Mouse (Mus musculus): ENCODE measurements around the gene Lmod3. TPM values are rescaled to one million over a fixed set of nuclear protein-coding genes. Genes with fewer than 3 reads are reported as not detected.

The Lmod3 gene
- total RNA-seq, 1 experiment from 2014 or later, result not detected

GRCm38 (mm10) chr6:97234911-97235668 is 17.5 kb downstream of the Lmod3 start:
- peak; percentile 65 for ATAC-seq (replicated peaks; ENCODE audit: low read depth, poor library complexity, severe bottlenecking)

DNA sequence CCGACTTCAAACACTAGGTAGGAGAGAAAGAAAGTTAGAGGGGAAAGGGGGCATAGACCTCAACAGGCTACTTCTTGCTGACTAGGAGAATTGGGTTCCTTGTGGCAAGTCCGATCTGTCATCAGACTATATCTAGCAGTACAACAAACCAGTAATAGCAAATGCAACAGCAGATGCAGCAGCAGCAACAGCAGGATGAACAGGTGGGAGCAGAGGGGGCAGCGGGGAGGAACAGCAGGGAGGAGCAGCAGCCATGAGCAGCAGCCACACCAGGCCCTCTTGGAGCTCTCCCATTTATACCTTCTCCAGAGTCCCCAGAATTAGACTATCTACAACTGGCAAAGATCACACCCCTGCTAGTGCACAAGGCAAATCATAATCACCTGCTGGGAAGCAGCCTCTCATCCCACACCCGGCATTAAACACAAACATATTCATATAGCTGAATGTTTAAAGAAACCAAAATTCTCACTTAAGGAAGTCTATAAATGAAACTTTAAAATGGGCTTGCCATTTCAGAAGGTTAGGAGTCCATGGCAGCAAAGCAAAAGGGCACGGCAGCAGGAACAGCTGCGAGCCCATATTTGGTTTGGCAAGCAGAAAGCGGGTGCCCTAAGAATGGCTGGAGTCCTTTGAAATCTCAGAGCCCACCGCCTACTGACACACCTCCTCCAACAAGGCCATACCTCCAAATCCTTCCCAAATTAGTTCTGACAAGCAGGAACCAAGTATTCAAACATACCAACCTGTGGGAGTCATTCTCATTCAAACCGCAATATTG is 25.3 kb downstream of the Lmod3 start:
- no peak for ATAC-seq (replicated peaks; ENCODE audit: low read depth, poor library complexity, severe bottlenecking)

DNA sequence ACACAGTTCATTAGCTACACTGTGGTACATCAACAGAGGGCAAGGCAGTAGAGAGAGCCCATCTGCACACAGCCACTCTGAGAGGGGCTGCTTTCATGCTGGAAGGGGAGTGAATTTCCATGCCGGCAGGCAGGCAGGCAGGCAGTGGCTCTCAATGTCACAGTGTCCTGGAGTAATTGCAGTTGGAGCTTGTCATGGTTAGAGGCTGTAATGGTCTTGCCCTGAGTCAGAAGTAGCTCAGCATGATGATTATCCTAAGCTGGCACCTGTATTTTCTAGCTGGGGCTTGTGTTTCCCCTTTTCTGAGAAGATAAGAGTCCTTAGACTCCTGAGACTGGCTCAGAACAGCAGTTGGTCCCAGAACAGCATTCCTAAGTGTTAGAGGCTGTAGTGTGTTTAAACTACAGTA is 26.5 kb downstream of the Lmod3 start:
- no peak for ATAC-seq (replicated peaks; ENCODE audit: low read depth, poor library complexity, severe bottlenecking)

GRCm38 (mm10) chr6:97224505-97224904 is 28.1 kb downstream of the Lmod3 start:
- ATAC-seq (replicated peaks; ENCODE audit: low read depth, poor library complexity, severe bottlenecking), result no peak

DNA sequence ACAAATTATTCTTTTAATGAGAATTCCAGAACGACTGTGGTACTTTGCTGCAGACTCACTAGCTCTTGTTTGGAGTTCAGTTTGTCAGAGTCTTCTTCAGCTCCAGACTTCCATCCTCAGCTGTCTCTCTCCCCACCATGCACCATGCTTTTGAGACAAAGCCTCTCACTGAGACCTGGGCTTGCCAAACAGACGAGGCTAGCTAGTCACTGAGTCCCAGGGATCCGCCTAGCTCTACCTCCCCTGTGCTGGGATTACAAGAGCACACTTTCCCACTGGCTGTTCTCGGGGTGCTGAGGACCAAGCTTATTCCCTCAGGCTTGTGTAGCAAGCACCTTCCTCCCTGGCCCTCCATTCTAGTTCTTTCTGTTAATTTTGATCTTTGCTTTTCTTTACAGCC is 29.0 kb downstream of the Lmod3 start:
- no peak for ATAC-seq (replicated peaks; ENCODE audit: low read depth, poor library complexity, severe bottlenecking)

DNA sequence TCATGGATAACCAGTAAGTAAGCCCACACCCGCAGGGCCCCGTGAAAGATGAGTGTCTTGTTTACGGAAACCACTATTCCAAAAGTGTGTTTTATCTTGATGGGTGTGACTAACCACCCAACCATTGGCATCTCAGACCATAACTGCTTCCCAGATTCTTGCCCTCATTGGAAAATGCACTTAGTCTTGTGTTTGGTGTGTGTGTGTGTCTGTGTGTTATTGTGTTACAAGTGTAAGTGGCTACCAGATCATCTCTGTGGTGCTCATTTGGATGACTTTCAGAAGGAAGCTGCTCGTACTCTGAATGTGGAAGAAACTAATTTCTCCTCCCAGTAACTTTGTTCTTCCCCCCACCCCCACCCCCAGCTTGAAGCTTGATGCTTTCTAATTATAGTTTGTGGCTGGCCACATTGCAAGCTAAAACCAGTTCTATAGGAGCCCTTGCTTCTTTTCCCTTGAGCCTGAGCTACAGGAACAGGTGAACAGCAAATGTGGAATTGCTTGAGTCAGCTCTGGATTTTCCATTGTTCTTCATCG is 29.6 kb downstream of the Lmod3 start:
- peak; percentile 43 for ATAC-seq (replicated peaks; ENCODE audit: low read depth, poor library complexity, severe bottlenecking)

GRCm38 (mm10) chr6:97222321-97222720 is 30.2 kb downstream of the Lmod3 start:
- peak; percentile 55 for ATAC-seq (replicated peaks; ENCODE audit: low read depth, poor library complexity, severe bottlenecking)

- ATAC-seq (replicated peaks; ENCODE audit: low read depth, poor library complexity, severe bottlenecking), result peak; percentile 30
These were observed 31.1 kb downstream of the Lmod3 start for GRCm38 (mm10) chr6:97221205-97222025.

DNA sequence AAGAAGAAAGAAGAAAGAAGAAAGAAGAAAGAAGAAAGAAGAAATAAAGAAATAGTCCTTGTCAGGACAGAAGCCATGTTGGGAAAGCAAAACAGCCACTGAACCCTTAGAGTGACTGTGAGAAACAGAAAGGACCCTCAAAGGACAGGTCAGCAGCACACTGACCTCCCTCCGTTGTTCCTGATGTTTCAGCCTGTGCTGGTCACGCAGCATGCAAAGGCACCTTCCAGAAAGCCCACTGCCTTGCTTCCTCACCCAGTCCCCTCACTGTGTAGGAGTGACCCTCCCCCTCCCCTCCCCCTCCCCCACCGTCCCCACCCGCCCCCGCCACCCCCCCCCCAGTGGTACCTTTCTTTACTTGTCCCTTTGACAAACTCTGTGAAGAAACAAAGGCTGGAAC is 31.9 kb downstream of the Lmod3 start:
- no peak for ATAC-seq (replicated peaks; ENCODE audit: low read depth, poor library complexity, severe bottlenecking)

DNA sequence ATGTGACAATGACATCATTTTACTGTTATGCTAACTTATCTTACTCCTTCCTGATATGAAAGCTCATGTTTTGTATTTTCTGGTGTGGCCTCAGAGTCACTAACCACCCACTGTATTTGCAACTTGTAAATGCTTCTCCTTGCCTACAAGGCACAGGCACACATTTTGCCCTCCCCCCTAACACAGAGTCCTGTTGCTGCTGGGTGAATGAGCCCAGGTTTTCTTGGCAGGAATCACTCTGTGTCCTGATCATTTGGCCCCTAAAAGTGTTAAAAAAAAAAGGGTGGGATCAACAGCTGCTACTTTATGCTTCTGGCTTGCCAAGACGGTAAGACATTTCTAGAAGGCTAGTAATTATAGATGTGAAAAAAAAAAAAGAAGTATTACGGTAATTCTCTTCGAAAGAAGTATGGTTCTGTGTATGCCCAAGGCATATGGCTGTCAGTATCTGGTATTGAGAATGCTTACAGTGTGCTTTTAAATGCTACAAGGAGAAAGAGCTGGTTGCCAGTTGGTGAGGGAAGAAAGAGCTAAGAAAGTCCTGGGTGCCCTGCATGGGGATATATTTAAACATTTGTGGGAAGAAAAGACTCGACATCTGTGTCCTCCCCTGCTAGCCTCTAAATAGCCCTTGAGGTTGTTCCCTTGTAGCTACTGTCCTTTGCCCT is 36.3 kb downstream of the Lmod3 start:
- ATAC-seq (replicated peaks; ENCODE audit: low read depth, poor library complexity, severe bottlenecking), result no peak

DNA sequence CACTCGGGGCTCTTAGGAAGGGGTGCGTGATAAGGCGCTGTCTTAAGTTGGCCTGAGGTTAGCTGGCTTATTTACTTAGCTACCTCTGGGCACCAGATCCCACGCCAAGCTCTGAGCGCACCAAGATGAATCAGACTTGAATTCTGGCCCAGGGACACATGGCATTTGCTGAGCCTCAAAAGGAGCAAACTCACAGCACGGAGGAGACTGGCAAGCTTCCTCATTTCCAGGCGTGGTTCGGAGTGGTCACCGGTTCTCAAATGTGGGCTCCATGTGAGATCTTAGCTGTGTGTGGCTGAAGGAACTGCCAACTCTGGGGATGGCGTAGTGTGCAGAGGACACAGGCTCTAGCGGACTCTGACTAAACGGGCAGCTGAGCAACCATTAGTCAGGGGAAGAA is 40.6 kb downstream of the Lmod3 start:
- ATAC-seq (replicated peaks; ENCODE audit: low read depth, poor library complexity, severe bottlenecking), result peak; percentile 69

DNA sequence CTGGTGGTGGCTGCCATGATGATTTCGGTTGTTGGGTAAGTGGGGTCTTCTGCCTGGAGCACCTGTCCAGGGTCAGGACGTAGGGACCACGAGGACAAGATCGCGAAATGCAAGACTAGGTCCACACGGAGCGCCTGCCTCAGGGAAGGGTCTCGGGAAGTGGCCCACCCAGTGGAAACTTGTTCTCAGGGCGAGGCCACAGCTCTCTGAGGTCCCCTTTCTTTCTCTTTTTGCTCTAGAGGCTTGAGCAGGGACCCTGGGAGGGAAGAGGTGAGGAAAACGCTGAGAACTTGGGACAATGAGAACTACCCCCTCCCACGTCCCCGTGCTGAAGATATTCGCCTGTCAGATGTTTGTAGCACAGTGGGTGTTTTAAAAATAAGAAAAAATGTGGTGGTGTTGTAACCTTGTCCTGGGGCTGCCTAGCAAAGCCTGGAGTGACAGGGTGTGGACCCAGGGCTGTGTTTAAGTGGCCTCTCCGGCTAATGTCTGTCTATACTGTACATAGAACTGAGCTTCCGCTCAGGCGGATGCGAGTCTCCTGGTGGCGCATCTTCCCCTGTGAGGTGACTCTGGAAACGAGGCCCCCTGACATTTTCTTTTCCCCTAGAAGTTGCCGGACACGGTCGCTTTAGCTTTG is 41.5 kb downstream of the Lmod3 start:
- peak; percentile 27 for ATAC-seq (replicated peaks; ENCODE audit: low read depth, poor library complexity, severe bottlenecking)

DNA sequence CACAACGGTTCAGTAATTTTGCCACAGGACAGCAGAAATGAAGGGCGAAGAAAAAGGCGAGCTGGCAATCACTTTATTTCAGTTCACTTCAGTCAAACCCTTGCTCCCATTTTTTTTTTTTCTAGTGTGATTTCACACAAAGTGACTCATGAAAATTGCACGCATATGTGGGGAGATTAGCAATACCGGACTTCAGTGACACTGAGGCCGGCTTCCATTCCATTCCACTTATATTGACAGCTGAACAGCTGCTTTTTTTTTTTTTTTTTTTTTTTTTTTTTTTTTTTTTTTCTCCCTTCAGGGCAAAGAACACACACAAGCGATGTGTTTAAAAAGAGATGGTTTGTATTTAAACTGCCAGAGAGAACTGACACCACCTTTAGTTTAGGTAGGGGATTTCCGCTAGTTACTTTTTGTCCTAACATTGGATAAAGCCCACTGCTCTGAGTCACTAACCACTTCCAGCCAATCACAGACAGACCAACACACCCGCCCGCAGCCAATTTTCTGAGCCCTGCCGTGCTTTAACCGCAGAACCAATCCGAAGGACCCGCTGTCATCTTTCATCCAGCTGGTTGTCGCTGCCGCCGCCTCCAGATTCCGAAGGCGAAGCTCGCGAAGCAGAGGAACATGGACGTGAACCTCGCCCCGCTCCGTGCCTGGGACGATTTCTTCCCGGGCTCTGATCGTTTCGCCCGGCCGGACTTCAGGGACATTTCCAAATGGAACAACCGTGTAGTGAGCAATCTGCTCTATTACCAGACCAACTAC is 42.2 kb downstream of the Lmod3 start, which contains the start of gene Arl6ip5:
Arl6ip5 (plus strand) TSS at position 499 of the 771 bp plus-strand sequence.
- ATAC-seq (replicated peaks; ENCODE audit: low read depth, poor library complexity, severe bottlenecking), result peak; percentile 74

GRCm38 (mm10) chr6:97209751-97210150 is 42.8 kb downstream of the Lmod3 start:
- no peak for ATAC-seq (replicated peaks; ENCODE audit: low read depth, poor library complexity, severe bottlenecking)

DNA sequence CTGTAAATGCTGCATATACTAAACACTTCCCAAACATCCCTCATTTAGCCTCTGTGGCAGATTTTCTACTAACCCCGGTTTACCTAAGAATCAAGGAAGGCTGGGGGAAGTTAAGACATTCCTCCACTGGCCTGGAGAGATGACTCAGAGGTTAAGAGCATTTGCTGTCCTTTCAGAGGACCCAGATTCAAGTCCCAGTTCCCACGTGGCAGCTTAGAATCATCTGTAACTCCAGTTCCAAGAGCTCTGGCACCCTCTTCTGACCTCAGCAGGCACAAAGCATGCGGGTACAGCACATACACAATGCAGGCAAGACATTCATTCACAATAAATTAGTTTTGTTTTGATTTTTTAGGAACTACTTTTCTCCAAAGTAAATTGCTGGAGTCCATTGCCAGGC is 43.4 kb downstream of the Lmod3 start:
- no peak for ATAC-seq (replicated peaks; ENCODE audit: low read depth, poor library complexity, severe bottlenecking)

GRCm38 (mm10) chr6:97208406-97208805 is 44.2 kb downstream of the Lmod3 start:
- ATAC-seq (replicated peaks; ENCODE audit: low read depth, poor library complexity, severe bottlenecking), result no peak

DNA sequence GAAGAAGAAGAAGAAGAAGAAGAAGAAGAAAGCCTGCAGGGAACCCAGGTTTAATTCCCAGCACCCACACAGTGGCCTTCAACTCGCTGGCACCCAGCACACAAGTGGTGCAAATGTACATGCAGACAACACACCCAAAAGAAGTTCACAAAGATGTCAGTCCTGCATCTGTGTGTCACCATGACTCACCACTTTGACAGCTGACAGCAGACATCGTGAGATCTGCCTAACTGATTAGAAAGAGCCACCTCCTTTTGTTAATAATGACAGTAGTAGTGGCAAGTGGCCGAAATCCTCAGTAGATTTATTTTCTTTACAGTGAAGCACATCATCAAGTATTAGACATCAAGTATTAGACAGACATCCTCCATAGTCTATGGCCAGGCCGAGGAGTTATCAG is 45.5 kb downstream of the Lmod3 start:
- no peak for ATAC-seq (replicated peaks; ENCODE audit: low read depth, poor library complexity, severe bottlenecking)

- peak; percentile 95 for ATAC-seq (replicated peaks; ENCODE audit: low read depth, poor library complexity, severe bottlenecking)
These were observed 47.1 kb downstream of the Lmod3 start, which contains the start of gene Uba3 for GRCm38 (mm10) chr6:97205439-97205885. TSS of gene Uba3 (minus strand) at chr6:97205647.

Data from common myeloid progenitor, adult 5-6 weeks (primary cell).